Mouse (Mus musculus): ENCODE measurements at regions not wholly inside any gene's neighbourhood (a gene's known extent, or its start where the extent isn't known, plus 50 kb on each side); places are given as distances from the start of the nearest gene placed in this dataset.

DNA sequence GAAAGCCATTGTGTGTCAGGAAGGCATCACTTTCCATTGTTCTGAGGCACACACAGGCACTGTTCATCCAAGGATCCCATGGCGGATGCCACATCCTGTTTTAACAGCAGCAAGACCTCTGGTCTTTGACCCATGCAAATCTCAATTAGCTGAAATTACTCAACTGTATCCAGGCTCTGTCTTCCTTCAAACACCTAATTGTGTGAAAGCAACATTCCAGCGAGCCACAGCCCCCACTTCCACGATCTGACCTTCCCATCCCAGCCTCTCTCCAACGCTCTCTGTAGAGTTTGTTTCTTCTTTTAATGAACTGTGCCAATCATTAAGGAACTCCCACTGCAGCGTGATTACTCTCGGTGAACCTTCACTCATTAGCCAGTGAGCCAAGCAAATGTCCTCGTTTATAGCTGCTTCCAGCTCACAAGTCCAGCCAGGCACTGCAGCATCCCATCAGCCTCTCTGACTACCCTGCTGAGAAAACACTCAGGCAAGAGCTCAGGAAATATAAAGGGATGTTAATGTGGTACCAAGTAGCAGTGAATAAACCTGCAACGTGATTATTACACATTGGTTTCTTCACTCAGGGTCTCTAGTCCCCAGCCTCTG, 136.7 kb downstream of the Hs3st3b1 start:
- Histone ChIP-seq H3K27me3 (ENCODE audit: control insufficient read depth, insufficient read depth, low read length) (peaks cover 9% of the 10 kb centered on the region; the same call in 1 of the 2 replicates), H3K4me2 (replicated peaks; ENCODE audit: low read depth, low read length, severe bottlenecking) (no peak overlapping the region), H3K9me3 (ENCODE audit: control insufficient read depth, low read length) (no peaks in the 10 kb centered on the region), H3K4me1 (ENCODE audit: control insufficient read depth, insufficient read depth, low read length) (peaks cover 12% of the 10 kb centered on the region), H3K27ac (replicated peaks; ENCODE audit: low read depth, low read length) (no peak overlapping the region), H3K4me3 (replicated peaks; ENCODE audit: low read length) (no peak overlapping the region), H3K36me3 (ENCODE audit: control insufficient read depth, insufficient read depth, low read length) (no peaks in the 10 kb centered on the region), H3K9ac (ENCODE audit: low read depth, low read length, severe bottlenecking) (no peak overlapping the region)
- no peak for DNase-seq (ENCODE audit: low spot score)
- WGBS = 17% methylated on average over 8 of the region's 8 CpGs
- TF ChIP-seq POLR2A (IDR thresholded peaks at IDR 0.05; ENCODE audit: borderline replicate concordance, extremely low read depth, insufficient read depth, insufficient read length) = no peak
- ATAC-seq (ENCODE audit: low FRiP score, low read depth) = no peak

DNA sequence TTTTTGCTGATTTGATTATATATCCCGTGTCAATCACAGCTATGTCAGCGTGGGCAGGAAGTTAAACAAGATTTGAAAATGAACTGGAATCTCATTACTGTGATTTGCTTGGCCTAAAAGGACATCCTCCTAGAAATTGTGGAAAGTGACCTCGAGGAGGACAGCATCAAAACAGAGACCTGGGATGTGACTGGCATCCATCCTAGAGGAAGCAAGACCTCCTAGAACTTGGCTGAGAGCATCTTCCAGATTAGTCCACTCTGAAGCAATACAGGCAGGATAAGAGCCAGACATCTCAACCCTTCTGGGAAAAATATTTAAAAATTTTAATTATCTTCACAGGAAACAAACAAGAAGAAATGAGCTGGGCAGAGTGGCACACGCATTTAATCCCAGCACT, 136.1 kb downstream of the Hs3st3b1 start:
- Histone ChIP-seq H3K9ac (ENCODE audit: low read depth, low read length, severe bottlenecking) (no peak overlapping the region), H3K4me1 (ENCODE audit: control insufficient read depth, insufficient read depth, low read length) (peaks cover 12% of the 10 kb centered on the region), H3K27ac (replicated peaks; ENCODE audit: low read depth, low read length) (no peak overlapping the region), H3K36me3 (ENCODE audit: control insufficient read depth, insufficient read depth, low read length) (no peaks in the 10 kb centered on the region), H3K9me3 (ENCODE audit: control insufficient read depth, low read length) (no peaks in the 10 kb centered on the region), H3K27me3 (ENCODE audit: control insufficient read depth, insufficient read depth, low read length) (peaks cover 9% of the 10 kb centered on the region; the same call in 1 of the 2 replicates), H3K4me3 (replicated peaks; ENCODE audit: low read length) (no peak overlapping the region), H3K4me2 (replicated peaks; ENCODE audit: low read depth, low read length, severe bottlenecking) (no peak overlapping the region)
- WGBS = 54% methylated on average over 4 of the region's 4 CpGs
- no peak for TF ChIP-seq POLR2A (IDR thresholded peaks at IDR 0.05; ENCODE audit: borderline replicate concordance, extremely low read depth, insufficient read depth, insufficient read length)
- no peak for ATAC-seq (ENCODE audit: low FRiP score, low read depth)
- DNase-seq (ENCODE audit: low spot score) = no peak

- no peak overlapping the region for H3K27ac ChIP-seq (replicated peaks; ENCODE audit: low read depth, low read length)
- DNase-seq (ENCODE audit: low spot score) (peak; percentile 56), ATAC-seq (ENCODE audit: low FRiP score, low read depth) (peak; percentile 47; the same call in 1 of the 2 replicates)
- TF ChIP-seq POLR2A (IDR thresholded peaks at IDR 0.05; ENCODE audit: borderline replicate concordance, extremely low read depth, insufficient read depth, insufficient read length) = no peak
- WGBS = 32% methylated on average over 8 of the region's 8 CpGs
- H3K9me3 ChIP-seq (ENCODE audit: control insufficient read depth, low read length) = no peaks in the 10 kb centered on the region
- no peak overlapping the region for H3K4me3 ChIP-seq (replicated peaks; ENCODE audit: low read length)
- H3K4me1 ChIP-seq (ENCODE audit: control insufficient read depth, insufficient read depth, low read length) = peaks cover 10% of the 10 kb centered on the region
- no peak overlapping the region for H3K9ac ChIP-seq (ENCODE audit: low read depth, low read length, severe bottlenecking)
- H3K27me3 ChIP-seq (ENCODE audit: control insufficient read depth, insufficient read depth, low read length) = peaks cover 9% of the 10 kb centered on the region; the same call in 1 of the 2 replicates
- no peak overlapping the region for H3K4me2 ChIP-seq (replicated peaks; ENCODE audit: low read depth, low read length, severe bottlenecking)
- no peaks in the 10 kb centered on the region for H3K36me3 ChIP-seq (ENCODE audit: control insufficient read depth, insufficient read depth, low read length)
These were observed 132.5 kb downstream of the Hs3st3b1 start for GRCm38 (mm10) chr11:63789473-63790120.

GRCm38 (mm10) chr11:63791004-63791862, 130.9 kb downstream of the Hs3st3b1 start:
- no peak overlapping the region for H3K9ac ChIP-seq (ENCODE audit: low read depth, low read length, severe bottlenecking)
- peaks cover 5% of the 10 kb centered on the region; the same call in 1 of the 2 replicates for H3K27me3 ChIP-seq (ENCODE audit: control insufficient read depth, insufficient read depth, low read length)
- no peak for TF ChIP-seq POLR2A (IDR thresholded peaks at IDR 0.05; ENCODE audit: borderline replicate concordance, extremely low read depth, insufficient read depth, insufficient read length)
- no peaks in the 10 kb centered on the region for H3K9me3 ChIP-seq (ENCODE audit: control insufficient read depth, low read length)
- no peak overlapping the region for H3K4me2 ChIP-seq (replicated peaks; ENCODE audit: low read depth, low read length, severe bottlenecking)
- no peaks in the 10 kb centered on the region for H3K36me3 ChIP-seq (ENCODE audit: control insufficient read depth, insufficient read depth, low read length)
- peaks cover 6% of the 10 kb centered on the region for H3K4me1 ChIP-seq (ENCODE audit: control insufficient read depth, insufficient read depth, low read length)
- 61% methylated on average over 13 of the region's 13 CpGs for WGBS
- DNase-seq (ENCODE audit: low spot score) (no peak), ATAC-seq (ENCODE audit: low FRiP score, low read depth) (no peak)
- no peak overlapping the region for H3K4me3 ChIP-seq (replicated peaks; ENCODE audit: low read length)
- no peak overlapping the region for H3K27ac ChIP-seq (replicated peaks; ENCODE audit: low read depth, low read length)

- Histone ChIP-seq H3K27me3 (ENCODE audit: control insufficient read depth, insufficient read depth, low read length) (no peaks in the 10 kb centered on the region), H3K9ac (ENCODE audit: low read depth, low read length, severe bottlenecking) (no peak overlapping the region), H3K4me1 (ENCODE audit: control insufficient read depth, insufficient read depth, low read length) (peaks cover 6% of the 10 kb centered on the region), H3K4me3 (replicated peaks; ENCODE audit: low read length) (no peak overlapping the region), H3K36me3 (ENCODE audit: control insufficient read depth, insufficient read depth, low read length) (no peaks in the 10 kb centered on the region), H3K27ac (replicated peaks; ENCODE audit: low read depth, low read length) (no peak overlapping the region), H3K9me3 (ENCODE audit: control insufficient read depth, low read length) (no peaks in the 10 kb centered on the region), H3K4me2 (replicated peaks; ENCODE audit: low read depth, low read length, severe bottlenecking) (no peak overlapping the region)
- DNase-seq (ENCODE audit: low spot score) (no peak), ATAC-seq (ENCODE audit: low FRiP score, low read depth) (no peak)
- WGBS = 84% methylated on average over 8 of the region's 8 CpGs
- TF ChIP-seq POLR2A (IDR thresholded peaks at IDR 0.05; ENCODE audit: borderline replicate concordance, extremely low read depth, insufficient read depth, insufficient read length) = no peak
These were observed 128.2 kb downstream of the Hs3st3b1 start for GRCm38 (mm10) chr11:63793732-63794503.

Data from limb, embryonic 14.5 days (tissue).